Mouse (Mus musculus) CD4-positive naive resting alpha-beta T cell, adult 76 days (primary cell): Measurements from ENCODE around the gene Gm9903. TPM values are rescaled to one million over a fixed set of nuclear protein-coding genes. Genes with fewer than 3 reads are reported as not detected.

Experiments
- total RNA-seq: library from RNA; stranded (reverse); gene quantifications from one replicate; pipeline ENCODE4 v1.2.4, GENCODE M21; 2023

The Gm9903 gene
- total RNA-seq: 0.64 TPM

DNA sequence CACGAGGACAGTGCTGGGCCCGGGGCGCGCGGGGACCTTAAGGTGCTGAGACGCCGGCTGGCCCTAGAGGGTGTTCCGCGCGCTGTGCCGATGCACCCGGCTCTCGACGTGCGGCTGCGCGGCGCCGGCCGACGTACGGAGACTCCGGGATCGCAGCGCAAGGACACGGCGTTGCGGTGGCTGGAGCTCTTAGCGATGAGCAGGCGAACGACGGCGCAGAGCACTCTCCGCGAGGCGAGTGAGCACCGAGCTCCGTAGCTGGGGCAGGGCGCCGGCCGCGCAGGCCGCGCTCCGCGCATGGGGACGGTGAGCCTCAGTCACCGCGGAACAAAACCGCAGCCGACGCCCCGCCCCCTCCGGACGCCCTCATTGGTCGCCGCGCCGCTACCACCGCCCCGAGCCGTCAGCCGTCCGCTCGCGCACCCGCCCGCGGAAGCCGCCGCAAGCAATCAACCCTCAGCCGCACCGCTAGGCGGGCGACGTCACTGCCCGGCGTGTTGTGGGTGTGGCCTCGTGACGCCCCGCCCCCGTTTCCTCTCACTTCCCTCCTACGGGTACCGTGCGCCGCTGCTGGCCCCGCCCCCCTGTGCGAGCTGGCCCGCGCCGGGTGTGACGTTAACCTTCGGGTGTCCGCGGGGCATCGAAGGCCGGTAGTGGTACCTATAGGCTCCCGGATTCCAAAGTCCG, at the start of gene Gm9903, which contains the start of gene Fam53a:
Gm9903 (plus strand) TSS at position 625 of the 687 bp plus-strand sequence.
Fam53a (minus strand) TSS at position 335 of the 687 bp plus-strand sequence.

DNA sequence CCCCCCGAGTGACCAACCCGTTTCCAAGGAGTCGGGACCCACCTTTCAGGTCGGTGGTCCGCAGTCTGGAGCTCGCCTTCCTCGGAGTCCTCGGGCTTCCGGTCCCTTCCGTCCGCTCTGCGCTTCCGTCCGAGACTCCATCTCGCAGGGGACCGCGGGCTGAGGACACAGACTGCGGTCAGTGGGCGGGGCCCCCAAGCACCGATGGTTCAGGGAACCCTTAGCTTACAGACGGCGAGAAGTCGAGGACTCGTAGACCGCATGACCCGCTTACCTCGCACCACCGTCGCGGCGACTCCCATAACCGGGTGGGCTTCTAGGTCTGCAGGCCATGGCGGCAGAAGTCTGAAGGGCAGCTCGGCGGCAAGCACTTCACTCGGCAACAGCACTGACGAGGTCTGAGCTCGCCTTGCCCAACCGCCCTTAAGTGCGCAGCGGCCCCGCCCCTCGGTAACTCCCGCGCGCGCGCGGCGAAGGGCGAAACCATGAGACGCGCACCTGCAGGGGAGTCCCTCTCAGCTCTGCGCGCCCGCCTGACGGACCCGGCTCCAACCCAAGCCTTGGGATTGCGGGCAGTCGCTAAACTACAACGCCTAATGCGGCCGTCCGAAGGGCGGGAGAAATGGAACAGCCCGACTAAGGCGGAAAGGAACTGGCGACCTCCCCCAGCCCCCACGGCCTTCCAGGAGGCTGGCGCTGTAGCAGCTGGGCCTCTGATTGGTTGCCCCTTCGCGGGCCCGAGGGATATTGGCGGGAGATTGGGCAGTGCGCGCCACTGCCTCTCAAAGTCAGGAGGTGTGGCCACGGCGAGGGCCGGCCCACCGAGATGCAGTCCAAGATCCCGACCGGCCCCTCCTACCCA, 22.4 kb downstream of the Gm9903 start, which contains the start of gene Slbp:
Slbp (minus strand) TSS at position 654 of the 862 bp plus-strand sequence.

DNA sequence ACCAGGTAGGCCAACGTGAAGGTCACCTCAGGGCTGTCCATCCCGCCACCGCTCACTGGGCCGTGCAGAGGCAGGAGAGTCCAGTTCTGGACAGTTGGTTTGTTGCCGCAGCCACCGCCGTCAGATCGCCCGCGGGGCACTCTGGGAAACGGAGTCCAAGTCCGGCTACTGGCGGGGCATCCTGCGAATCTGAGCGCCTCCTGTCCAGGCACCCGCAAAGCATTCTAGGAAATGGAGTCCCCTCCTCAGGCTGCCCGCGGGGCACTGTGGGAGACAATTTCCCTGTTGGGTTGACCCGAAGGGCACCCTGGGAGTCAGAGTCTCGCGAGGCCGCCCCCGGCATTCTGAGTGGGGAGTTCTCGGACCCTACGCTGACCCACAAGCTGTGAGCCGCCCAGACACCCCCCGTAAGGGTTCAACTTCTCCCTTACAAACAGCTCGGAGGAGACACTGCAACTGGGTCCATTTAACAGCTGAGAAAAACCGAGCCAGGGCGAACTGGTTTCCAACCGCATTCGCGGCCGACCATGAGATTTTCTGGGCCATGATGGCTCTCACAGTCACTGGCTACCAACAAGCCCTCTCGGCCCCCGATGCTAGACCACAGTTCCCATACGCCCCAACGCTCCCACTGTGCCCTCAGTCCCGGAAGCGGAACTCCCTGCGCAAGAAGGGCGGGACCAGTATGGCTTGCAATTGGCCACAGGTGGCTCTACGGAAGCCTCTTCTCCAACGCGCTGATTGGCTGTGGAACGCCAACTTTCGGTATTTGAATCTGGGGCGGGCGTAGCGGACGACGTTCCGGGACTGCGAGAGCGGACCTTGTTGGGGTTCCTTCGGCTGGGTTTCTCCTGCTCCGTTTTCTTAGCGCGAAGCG, 28.3 kb downstream of the Gm9903 start, which contains the start of the genes Tacc3 and Tmem129:
Tacc3 (plus strand) TSS at position 342 of the 877 bp plus-strand sequence.
Tmem129 (minus strand) TSS at position 630 of the 877 bp plus-strand sequence.

Other genes with a start within 250 kb of the Gm9903 start
- not detected for gene Nkx1-1, start 195.9 kb upstream of the Gm9903 start, total RNA-seq
- gene Fam53a, start 290 bp upstream of the Gm9903 start, total RNA-seq: 46.0 TPM
- 66.6 TPM for gene Slbp, start 22.6 kb downstream of the Gm9903 start, total RNA-seq
- 11.1 TPM for gene Tacc3, start 28.2 kb downstream of the Gm9903 start, total RNA-seq
- 10.3 TPM for gene Tmem129, start 28.5 kb downstream of the Gm9903 start, total RNA-seq
- gene Fgfr3, start 91.7 kb downstream of the Gm9903 start, total RNA-seq: 0.53 TPM
- gene Letm1, start 152.9 kb downstream of the Gm9903 start, total RNA-seq: 83.7 TPM
- 15.4 TPM for gene Nsd2, start 190.8 kb downstream of the Gm9903 start, total RNA-seq